Mouse (Mus musculus) forebrain, embryonic 10.5 days (tissue): ENCODE measurements around the gene Polh. TPM values are rescaled to one million over a fixed set of nuclear protein-coding genes. Genes with fewer than 3 reads are reported as not detected.

Experiments used
- DNase-seq: peaks from one replicate; pipeline ENCODE4 v3.0.0-alpha.2; 2017; ENCODE audit warnings: low spot score; ENCODE audit errors: extremely low spot score
- H3K27ac ChIP-seq: fragments of 300-500 bp; sonication (generic); 2 replicates; pipeline ENCODE4 v1.5.1; 2016; ENCODE audit warnings: mild to moderate bottlenecking
- H3K27me3 ChIP-seq: fragments of 300-500 bp; sonication (generic); 2 replicates; pipeline ENCODE4 v1.6.1; 2016; ENCODE audit warnings: mild to moderate bottlenecking; ENCODE audit not compliant: poor library complexity, severe bottlenecking
- H3K36me3 ChIP-seq: fragments of 300-500 bp; sonication (generic); replicated peaks from 2 replicates; pipeline ENCODE4 v1.6.1; 2016; ENCODE audit warnings: mild to moderate bottlenecking, moderate library complexity
- H3K4me1 ChIP-seq: fragments of 300-500 bp; sonication (generic); 2 replicates; pipeline ENCODE4 v1.6.1; 2016
- H3K4me3 ChIP-seq: fragments of 300-500 bp; sonication (generic); 2 replicates; pipeline ENCODE4 v1.5.1; 2016; ENCODE audit warnings: mild to moderate bottlenecking, moderate library complexity
- H3K9me3 ChIP-seq: fragments of 300-500 bp; sonication (generic); 2 replicates; pipeline ENCODE4 v1.6.1; 2016; ENCODE audit warnings: mild to moderate bottlenecking, moderate library complexity
- WGBS: fragments of 180-500 bp; shearing (Covaris S2); methylation state at CpG from one replicate; pipeline ENCODE4 v1.1.7; 2016; 5-methylcytosine and 5-hydroxymethylcytosine counted together
- polyA plus RNA-seq: library from polyadenylated mRNA; unstranded; fragments of >200 nt; fragmentation: Nextera tagmentation; extraction: Ambion mirVana; gene quantifications from 2 replicates; pipeline ENCODE4 v1.2.1, GENCODE M21; 2016

Polh gene
- polyA plus RNA-seq, 1 experiment from 2014 or later, result 14.5 TPM

DNA sequence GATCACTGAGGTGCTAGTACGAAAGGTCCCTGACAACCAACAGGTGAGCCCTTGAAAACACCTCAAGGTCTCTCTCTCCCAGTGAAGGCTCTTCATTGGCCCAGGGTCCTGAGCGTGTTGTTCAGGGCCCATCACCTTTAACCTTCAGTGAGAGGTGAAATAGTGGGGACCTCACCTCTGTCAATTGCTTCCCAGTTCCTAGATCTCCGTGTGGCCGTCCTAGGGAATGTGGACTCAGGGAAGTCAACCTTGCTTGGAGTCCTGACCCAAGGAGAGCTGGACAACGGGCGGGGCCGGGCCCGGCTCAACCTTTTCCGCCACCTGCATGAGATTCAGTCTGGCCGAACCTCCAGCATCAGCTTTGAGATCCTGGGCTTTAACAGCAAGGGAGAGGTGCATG is 37.7 kb downstream of the Polh start:
- 94% methylated on average over 10 of the region's 10 CpGs for WGBS
- H3K9me3 ChIP-seq, result no peaks in the 10 kb centered on the region
- no peak for DNase-seq
- H3K27me3 ChIP-seq, result no peaks in the 10 kb centered on the region
- H3K4me3 ChIP-seq, result no peak overlapping the region
- H3K36me3 ChIP-seq, result peaks cover 74% of the 10 kb centered on the region
- H3K4me1 ChIP-seq, result peaks cover 27% of the 10 kb centered on the region
- H3K27ac ChIP-seq, result no peak overlapping the region

DNA sequence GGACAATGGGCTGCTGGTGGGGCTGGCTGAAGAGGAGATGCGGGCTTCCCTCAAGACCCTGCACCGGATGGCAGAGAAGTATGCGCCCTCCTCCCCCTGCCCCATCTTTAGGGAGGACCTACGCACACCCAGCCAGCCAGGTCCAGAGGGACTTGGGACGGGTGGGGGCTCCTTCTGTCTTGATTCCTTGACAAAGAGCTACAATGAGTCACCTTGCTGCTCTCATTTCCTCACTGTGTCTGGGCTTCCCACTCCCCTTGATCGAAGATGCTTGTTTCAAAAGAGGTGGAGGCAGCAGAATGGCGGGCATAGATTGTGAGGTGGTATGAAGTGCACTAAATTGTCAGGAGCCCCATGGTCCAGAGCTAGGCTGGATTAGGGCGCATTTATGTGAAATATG is 38.1 kb downstream of the Polh start:
- no peak for DNase-seq
- Histone ChIP-seq H3K36me3 (peaks cover 69% of the 10 kb centered on the region), H3K4me1 (peaks cover 31% of the 10 kb centered on the region), H3K9me3 (no peaks in the 10 kb centered on the region), H3K27ac (no peak overlapping the region), H3K4me3 (no peak overlapping the region), H3K27me3 (no peaks in the 10 kb centered on the region)
- 96% methylated on average over 8 of the region's 8 CpGs for WGBS

DNA sequence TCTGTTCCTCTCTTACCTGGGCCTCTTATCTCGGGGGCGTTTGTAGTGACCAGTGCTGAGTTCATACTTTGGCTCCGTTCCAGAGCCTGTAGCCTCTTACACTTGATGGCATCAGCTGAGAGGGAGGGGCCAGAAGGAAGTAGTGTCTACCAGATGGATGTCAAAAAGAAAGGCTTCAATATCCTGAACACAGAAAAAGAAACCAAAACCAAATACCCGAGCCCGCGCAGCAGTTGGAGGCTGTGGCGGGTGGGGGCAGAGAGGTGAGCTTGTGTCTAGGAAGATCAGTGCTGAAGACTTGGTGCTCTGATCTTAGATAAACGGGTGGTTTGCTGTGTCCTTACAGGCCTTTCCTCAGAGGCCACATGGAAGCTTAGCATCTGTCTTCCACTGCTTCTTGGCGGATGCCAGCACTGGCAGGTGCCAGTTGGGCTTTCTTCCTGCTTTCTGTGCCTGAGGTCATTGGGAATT is 39.5 kb downstream of the Polh start:
- Histone ChIP-seq H3K9me3 (no peaks in the 10 kb centered on the region), H3K27ac (no peak overlapping the region), H3K36me3 (peaks cover 56% of the 10 kb centered on the region), H3K27me3 (no peaks in the 10 kb centered on the region), H3K4me3 (no peak overlapping the region; the same call in 1 of the 2 replicates), H3K4me1 (peaks cover 31% of the 10 kb centered on the region)
- DNase-seq, result no peak
- 90% methylated on average over 9 of the region's 9 CpGs for WGBS

DNA sequence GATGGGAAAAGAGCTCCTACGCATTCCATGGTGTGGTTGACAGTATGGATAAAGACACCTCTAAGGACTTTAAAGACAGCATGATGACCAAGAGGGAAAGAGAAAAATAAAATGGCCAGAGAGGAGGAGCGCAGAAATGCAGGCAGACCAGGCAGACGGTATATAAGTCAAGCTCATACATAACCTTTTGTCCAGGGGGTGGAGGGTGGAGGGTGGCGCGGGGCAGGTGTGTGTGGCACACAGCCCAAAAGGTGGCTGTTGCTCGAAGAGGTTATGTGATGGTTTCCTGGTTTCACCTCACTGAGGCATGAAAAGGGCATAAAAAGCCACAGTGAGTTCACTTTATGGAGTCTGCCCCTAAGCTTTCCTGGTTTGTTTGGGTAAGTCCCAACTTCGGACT is 39.9 kb downstream of the Polh start:
- Histone ChIP-seq H3K4me3 (peak overlapping the region; percentile 88; the same call in 1 of the 2 replicates), H3K9me3 (no peaks in the 10 kb centered on the region), H3K36me3 (peaks cover 51% of the 10 kb centered on the region), H3K27ac (no peak overlapping the region), H3K4me1 (peaks cover 31% of the 10 kb centered on the region), H3K27me3 (no peaks in the 10 kb centered on the region)
- 98% methylated on average over 7 of the region's 7 CpGs for WGBS
- no peak for DNase-seq

DNA sequence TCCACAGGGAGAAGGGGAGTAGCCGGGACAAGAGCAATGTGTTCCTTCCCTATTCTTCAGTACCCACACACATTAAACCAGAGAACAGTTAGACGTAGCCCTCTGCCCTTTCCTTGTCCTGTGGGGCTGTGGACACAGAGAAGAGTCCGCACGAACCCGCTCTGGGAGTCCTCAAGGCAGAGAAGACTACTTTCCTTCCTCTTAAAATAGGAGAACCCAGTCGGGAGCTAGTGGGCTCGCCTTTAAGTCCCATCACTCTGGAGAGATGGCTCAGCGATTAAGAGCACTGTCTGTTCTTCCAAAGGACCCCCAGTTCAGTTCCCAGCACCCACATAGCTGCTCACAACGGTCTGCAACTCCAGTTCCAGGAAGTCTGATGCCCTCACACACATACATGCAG is 40.7 kb downstream of the Polh start:
- Histone ChIP-seq H3K36me3 (peaks cover 43% of the 10 kb centered on the region), H3K27ac (peak overlapping the region; percentile 92), H3K4me1 (peaks cover 31% of the 10 kb centered on the region), H3K4me3 (peak overlapping the region; percentile 88), H3K9me3 (no peaks in the 10 kb centered on the region), H3K27me3 (no peaks in the 10 kb centered on the region)
- WGBS, result 52% methylated on average over 9 of the region's 9 CpGs
- DNase-seq, result no peak

DNA sequence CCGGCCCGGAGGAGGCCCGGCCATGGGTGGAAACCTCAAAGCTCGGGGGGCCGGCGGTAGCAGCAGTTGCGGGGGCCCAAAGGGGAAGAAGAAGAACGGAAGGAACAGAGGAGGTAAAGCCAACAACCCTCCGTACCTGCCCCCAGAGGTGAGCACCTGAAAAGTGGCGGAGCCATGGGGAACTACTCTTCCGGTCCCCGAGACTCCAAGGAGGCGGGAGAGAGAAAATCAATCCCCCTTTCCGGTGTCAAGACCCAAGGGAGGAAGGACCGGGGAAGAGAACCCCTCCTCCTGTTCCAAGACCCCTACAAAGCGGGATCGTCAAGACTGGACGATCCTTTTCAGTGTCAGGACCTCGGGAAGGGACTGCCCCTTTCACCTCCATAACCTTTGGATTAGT is 41.3 kb downstream of the Polh start:
- H3K27me3 ChIP-seq, result no peaks in the 10 kb centered on the region
- no peaks in the 10 kb centered on the region for H3K9me3 ChIP-seq
- peaks cover 38% of the 10 kb centered on the region for H3K36me3 ChIP-seq
- DNase-seq, result no peak
- under 1% methylated on average over 19 of the region's 19 CpGs for WGBS
- peak overlapping the region; percentile 92 for H3K27ac ChIP-seq
- H3K4me3 ChIP-seq, result peak overlapping the region; percentile 88
- peaks cover 31% of the 10 kb centered on the region for H3K4me1 ChIP-seq

DNA sequence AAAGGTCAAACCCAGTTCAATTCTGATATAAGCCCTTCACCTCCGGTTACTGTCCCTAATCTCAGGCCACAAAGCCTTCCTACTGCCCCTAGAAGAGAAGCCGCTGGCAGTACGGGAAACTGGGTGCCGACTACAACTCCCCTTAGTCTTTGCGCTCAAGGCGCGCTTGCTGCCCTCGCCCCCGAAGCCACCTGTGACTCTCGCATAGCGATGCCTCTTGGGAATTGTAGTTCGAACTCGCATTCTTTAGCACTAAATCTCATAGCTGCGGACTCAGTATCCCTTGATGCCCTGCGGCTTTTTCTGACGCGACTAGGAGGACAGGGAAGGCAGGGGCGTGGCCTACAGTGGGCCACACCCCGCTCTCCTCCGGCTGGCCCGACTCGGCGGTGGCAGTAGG is 41.8 kb downstream of the Polh start, which contains the start of gene Gtpbp2:
Gene Gtpbp2, plus strand, starts transcription at position 347 of the 400 bp plus-strand sequence.
- peaks cover 31% of the 10 kb centered on the region for H3K4me1 ChIP-seq
- peak; percentile 97 for DNase-seq
- WGBS, result under 1% methylated on average over 23 of the region's 23 CpGs
- no peaks in the 10 kb centered on the region for H3K9me3 ChIP-seq
- peak within 1 kb of the TSS; percentile 88 for H3K4me3 ChIP-seq
- no peaks in the 10 kb centered on the region for H3K27me3 ChIP-seq
- H3K36me3 ChIP-seq, result peaks cover 33% of the 10 kb centered on the region
- H3K27ac ChIP-seq, result peak within 1 kb of the TSS; percentile 92

DNA sequence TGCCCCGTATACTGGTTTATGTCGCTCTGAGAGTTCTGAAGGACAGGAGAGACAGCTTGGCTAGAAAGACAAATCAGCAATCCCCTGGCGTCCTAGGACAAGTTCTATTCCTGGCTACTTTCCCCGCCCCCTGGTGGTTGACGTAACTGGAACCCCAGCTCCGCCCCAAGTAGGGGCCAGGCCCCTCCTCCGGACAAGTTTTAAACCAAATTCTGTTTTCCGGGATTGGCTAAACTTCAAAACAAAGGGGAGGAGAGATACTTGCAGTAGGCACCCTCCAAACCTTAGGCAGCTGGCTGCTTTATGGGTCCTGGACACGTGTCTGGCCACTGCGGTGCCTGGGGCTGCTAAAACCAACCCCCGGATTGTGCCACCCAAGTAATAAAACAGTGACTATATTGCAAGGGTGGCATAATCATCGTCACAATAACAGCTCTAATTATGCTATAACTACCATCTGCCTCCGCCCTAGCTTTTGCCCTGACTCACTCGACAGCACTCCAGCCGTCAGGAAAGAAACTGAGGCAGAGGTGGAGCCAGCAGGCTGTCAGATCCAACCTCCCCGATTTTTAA is 42.3 kb downstream of the Polh start:
- DNase-seq, result peak; percentile 85
- WGBS, result 0% methylated on average over 16 of the region's 16 CpGs

DNA sequence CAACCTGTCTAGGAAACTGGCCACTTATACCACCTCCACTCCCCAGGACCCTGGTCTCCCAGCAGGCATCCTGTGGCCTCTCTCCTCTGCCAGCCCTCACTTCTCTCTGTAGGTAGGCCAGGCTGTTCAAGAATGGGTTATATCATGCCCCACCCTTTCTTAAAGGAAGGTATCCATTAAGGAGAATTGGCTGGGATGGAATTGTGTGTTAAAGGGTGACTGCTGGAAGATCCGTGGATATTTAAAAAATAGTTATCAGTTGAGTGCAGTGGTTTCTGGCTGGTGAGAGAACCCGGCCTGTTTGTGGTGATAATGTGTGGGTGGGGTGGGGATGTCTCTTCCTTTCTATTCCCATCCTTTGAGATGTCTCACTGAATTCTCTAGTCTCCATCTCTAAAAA is 43.2 kb downstream of the Polh start:
- peak overlapping the region; percentile 92; the same call in 1 of the 2 replicates for H3K27ac ChIP-seq
- H3K4me1 ChIP-seq, result peaks cover 31% of the 10 kb centered on the region
- no peaks in the 10 kb centered on the region for H3K9me3 ChIP-seq
- peak overlapping the region; percentile 88 for H3K4me3 ChIP-seq
- no peaks in the 10 kb centered on the region for H3K27me3 ChIP-seq
- H3K36me3 ChIP-seq, result peaks cover 18% of the 10 kb centered on the region
- 65% methylated on average over 2 of the region's 2 CpGs for WGBS
- DNase-seq, result no peak

More for the DNA sequence above, 42.3 kb downstream of the Polh start:
- Histone ChIP-seq H3K4me1 (peaks cover 31% of the 10 kb centered on the region), H3K27ac (peak overlapping the region; percentile 92), H3K36me3 (peaks cover 28% of the 10 kb centered on the region), H3K9me3 (no peaks in the 10 kb centered on the region), H3K4me3 (peak overlapping the region; percentile 88), H3K27me3 (no peaks in the 10 kb centered on the region)

DNA sequence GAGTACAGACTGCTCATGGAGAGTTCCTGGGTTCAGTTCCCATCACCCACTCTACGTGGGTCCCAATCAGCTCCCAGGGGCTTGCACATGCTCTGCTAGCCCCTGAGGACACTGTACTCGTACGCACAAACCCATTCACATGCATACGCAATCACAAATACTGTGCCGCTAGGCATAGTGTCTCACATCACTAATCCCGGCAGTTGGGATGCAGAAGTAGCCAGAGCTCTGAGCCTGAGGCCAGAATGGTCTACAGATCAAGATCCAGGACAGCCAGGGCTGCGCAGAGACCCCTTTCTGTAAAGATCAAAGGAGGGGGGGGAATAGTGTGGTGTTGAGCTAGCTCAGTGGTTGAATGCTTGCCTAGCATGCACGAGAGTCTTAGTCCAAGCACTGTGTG is 45.3 kb downstream of the Polh start:
- no peaks in the 10 kb centered on the region for H3K36me3 ChIP-seq
- H3K27me3 ChIP-seq, result no peaks in the 10 kb centered on the region
- no peak overlapping the region for H3K4me3 ChIP-seq
- H3K9me3 ChIP-seq, result no peaks in the 10 kb centered on the region
- H3K27ac ChIP-seq, result no peak overlapping the region
- no peak for DNase-seq
- WGBS, result 89% methylated on average over 8 of the region's 8 CpGs
- H3K4me1 ChIP-seq, result peaks cover 34% of the 10 kb centered on the region

DNA sequence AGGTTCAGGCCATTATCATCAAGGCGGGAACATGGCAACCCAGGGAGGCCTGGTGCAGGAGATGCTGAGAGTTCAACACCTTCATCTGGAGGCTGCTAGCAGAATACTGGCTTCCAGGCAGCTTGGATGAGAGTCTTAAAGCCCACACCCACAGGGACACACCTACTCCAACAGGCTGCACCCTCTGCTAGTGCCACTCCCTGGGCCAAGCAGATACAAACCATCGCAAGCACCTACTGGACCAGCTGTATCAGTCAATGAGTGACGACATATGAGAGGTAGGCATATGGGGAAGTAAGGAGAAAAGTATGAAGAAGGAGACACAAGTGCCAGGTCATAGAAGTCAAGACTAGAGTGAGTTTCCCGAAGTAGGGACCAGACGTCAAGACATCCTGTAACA is 45.8 kb downstream of the Polh start:
- Histone ChIP-seq H3K27me3 (no peaks in the 10 kb centered on the region), H3K4me1 (peaks cover 30% of the 10 kb centered on the region), H3K27ac (no peak overlapping the region), H3K36me3 (peaks cover 2% of the 10 kb centered on the region), H3K4me3 (no peak overlapping the region), H3K9me3 (no peaks in the 10 kb centered on the region)
- DNase-seq, result no peak
- 84% methylated on average over 5 of the region's 5 CpGs for WGBS

DNA sequence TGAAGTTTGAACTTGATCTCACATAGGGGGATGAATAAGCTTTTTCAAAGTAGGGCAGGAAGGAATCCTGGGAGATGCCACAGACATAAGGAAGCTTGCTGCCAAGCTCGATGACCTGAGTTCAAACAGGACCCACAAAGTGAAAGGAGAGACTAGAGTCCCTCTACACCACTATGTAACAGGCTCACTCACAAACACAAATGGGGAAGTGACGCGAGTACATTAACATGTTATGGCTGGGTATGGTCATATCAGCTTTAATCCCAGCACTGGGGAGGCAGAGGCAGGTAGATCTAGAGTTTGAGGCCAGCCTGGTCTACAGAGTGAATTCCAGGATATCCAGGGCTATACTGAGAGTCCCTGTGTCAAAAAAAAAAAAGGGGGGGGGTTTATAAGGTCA is 48.1 kb downstream of the Polh start:
- Histone ChIP-seq H3K27ac (no peak overlapping the region), H3K4me3 (no peak overlapping the region), H3K9me3 (no peaks in the 10 kb centered on the region), H3K4me1 (peaks cover 17% of the 10 kb centered on the region), H3K27me3 (no peaks in the 10 kb centered on the region), H3K36me3 (peaks cover 13% of the 10 kb centered on the region)
- no peak for DNase-seq
- 95% methylated on average over 3 of the region's 3 CpGs for WGBS

DNA sequence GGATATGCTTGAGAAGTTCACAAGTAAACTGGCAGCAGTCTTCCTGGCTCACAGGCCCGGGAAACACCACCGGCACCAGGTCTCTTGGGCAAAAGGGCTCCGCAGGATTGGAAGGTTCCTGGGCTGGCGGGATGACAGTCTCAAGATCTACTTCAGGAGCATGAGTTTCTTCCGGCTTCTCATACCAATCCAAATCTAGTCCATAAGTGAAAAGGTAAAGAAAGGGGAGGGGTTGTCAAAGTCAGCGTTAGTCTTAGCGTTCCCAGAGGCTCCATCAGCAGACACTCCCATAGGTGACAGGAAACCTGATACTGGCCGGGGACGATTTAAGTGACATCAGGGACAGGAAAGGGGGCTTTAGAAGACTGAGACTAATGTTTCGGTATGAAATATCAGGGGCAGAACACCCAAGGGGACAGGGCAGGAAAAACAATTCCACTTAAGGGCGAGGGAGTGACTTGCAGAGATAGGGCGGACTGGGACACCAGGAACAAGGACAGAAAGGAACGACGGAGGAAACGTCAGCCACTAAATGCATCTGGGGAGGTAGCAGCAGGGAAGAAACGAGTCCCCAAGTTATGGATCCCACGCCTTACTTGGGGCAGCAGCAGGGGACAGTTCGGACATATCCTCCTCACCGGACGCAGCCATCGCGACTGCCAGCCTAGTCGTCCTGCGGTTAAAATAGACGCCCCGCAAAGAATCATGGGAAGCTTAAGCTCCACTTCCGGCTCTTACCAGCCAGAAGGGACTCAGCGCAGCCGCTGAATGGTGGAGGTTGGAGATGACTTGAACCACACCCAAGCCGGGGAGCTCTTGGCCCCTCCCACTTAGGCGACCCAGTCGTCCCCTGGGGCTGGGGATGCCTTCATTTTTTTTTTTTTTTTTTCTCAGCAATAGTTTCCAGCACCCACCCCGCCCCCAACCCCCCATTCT is 49.3 kb downstream of the Polh start, which contains the start of gene Mad2l1bp:
Gene Mad2l1bp, minus strand, starts transcription at position 707 of the 936 bp plus-strand sequence.
- DNase-seq, result peak; percentile 85
- Histone ChIP-seq H3K4me3 (peak within 1 kb of the TSS; percentile 80), H3K4me1 (peaks cover 17% of the 10 kb centered on the region), H3K27ac (peak within 1 kb of the TSS; percentile 89), H3K27me3 (no peaks in the 10 kb centered on the region), H3K36me3 (peaks cover 25% of the 10 kb centered on the region), H3K9me3 (no peaks in the 10 kb centered on the region)
- WGBS, result 10% methylated on average over 33 of the region's 33 CpGs
